Mouse (Mus musculus) spleen, adult 18-20 months (tissue): ENCODE measurements around the gene Kbtbd4.

Source experiments
- DNase-seq, 2 experiments: peaks; one replicate each; pipeline ENCODE4 v3.0.0; 2022; ENCODE audit warnings: mixed read lengths in 2 of 2

Gene Kbtbd4

GRCm38 (mm10) chr2:90906721-90907120, 2.2 kb downstream of the Kbtbd4 start:
- DNase-seq: no peak

DNA sequence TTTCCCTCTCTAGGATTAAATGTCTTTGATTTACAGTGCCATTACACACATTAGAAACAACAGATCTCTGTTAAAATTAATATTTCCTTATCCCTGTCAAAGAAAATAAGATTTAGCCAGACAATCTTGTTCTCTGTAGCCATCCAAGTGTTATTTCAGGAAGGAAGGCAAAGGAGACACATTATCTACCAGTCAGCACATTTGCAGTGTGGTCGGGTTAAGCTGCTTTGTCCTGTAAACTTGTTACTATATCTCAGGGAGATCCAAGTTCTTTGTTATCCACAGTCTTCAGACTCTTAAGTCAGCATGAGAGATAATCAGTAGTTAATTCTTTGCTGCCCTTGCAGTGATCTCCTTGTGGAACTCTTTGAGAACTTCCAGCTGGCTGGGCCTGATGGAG, 6.3 kb downstream of the Kbtbd4 start:
- no peak for DNase-seq

DNA sequence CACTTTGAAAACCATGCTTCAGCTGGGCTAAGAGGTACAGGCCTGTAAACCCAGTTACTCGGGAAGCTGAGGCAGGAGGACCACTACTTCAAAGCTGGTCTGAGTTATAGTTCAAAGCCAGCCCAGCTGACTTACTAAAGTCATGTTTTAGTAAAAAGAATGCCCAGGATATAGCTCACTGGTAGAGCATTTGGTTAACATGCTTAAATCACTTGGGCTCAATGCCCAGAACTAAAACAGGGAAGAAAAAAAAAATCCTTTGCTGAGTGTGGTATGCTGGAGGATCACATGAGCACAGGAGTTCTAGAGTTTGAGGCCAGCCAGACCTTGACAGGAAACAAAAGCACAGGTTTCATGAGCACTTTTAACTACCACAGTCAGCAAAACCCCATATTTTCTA, 7.1 kb downstream of the Kbtbd4 start:
- no peak for DNase-seq

DNA sequence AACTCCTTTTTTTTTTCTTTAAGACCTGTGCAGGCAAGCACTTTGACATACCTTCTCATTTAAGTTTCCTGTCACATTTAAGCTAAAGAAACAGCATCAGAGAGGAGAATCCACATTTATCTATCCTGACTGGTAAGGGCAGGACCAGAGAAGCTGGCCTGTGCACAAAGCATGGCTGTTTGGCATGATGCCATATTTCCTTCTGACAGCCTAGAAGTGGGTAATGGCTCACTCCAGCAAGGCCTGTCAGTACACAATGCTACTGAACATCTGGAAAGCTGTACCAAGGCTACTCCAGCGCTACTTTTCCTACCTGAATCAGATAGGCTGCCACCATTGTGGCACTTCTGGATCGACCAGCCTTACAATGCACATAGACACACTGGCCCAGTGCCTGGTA, 9.1 kb downstream of the Kbtbd4 start:
- no peak for DNase-seq

GRCm38 (mm10) chr2:90915516-90915915, 11.0 kb downstream of the Kbtbd4 start:
- DNase-seq: no peak

- no peak for DNase-seq
These were observed 12.2 kb downstream of the Kbtbd4 start for GRCm38 (mm10) chr2:90916560-90917232.

GRCm38 (mm10) chr2:90917233-90917998, 12.9 kb downstream of the Kbtbd4 start:
- DNase-seq: peak; percentile 32 to 56

DNA sequence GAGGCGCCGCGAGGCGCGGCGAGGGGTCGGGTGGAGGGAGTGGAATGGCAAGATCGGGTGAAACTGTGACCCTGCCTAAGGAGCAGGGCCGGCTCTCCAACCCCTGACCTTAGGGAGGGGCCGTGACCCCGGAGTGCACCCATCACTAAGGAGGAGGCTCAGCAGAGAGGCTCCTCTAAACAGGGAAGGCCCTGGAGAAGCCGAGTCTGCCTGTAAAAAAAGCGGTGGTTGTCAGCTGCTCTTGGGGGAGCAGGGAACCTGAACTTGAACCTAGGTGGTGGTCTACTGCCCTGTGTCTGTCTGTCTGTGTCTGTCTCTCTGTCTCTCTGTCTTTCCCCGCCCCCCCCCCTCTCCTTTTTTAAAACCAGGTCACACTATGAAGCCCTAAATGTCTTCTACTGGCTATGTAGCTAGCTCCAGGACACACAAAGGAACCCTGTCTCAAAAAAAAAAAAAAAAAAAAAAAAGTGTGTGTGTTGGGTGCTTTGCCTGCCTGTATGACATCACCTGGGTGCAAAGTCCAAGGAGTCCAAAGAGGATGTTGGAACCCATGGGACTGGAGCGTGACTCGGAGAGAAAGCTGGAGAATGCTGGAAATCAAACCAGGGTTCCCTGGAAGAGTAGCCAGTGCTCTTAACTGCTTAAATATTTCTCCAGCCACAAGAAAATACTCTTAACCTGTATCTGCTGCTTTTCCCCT, 13.6 kb downstream of the Kbtbd4 start:
- peak in 1 of 2 experiments; percentile 63 for DNase-seq

GRCm38 (mm10) chr2:90921178-90921577, 16.6 kb downstream of the Kbtbd4 start:
- no peak for DNase-seq

- no peak for DNase-seq
These were observed 18.1 kb downstream of the Kbtbd4 start for GRCm38 (mm10) chr2:90922636-90923035.

GRCm38 (mm10) chr2:90928566-90928965, 24.0 kb downstream of the Kbtbd4 start:
- no peak for DNase-seq

GRCm38 (mm10) chr2:90931829-90932228, 27.3 kb downstream of the Kbtbd4 start:
- DNase-seq: no peak

GRCm38 (mm10) chr2:90932273-90932672, 27.7 kb downstream of the Kbtbd4 start:
- DNase-seq: no peak

DNA sequence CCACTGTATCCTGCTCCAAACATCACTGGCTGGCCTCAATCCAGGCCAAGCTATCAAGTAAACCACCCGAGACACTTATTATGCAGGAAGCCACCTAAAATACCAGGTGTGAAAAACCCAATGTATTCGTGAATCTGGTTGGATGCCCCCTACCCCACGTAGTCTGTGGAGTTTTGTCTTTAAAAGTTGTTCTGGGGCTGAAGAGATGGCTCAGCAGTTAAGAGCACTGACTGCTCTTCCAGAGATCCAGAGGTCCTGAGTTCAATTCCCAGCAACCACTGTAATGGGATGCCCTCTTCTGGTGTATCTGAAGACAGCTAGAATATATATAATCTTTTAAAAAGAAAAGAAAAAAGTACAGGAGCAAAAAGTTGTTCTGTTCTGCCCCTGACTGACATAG, 33.8 kb downstream of the Kbtbd4 start:
- no peak for DNase-seq

DNA sequence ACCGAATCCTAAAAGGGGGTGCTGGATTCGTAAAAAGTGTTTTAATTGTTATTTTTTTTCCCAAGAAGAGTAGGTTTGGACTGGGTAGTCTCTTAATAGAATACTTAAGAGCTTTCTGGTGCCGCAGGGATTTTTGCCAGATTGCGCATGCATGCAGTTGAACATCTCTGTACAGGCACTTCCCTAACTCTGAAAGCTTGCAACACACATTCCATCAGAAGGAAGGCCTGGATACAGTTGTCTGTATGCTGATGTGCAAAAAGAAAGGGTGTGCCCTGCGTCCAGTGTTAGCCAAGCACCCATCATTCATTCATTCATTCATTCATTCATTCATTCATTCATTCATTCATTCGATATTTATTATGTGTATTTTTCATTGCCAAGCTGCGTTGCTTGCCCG, 35.2 kb downstream of the Kbtbd4 start:
- DNase-seq: no peak

DNA sequence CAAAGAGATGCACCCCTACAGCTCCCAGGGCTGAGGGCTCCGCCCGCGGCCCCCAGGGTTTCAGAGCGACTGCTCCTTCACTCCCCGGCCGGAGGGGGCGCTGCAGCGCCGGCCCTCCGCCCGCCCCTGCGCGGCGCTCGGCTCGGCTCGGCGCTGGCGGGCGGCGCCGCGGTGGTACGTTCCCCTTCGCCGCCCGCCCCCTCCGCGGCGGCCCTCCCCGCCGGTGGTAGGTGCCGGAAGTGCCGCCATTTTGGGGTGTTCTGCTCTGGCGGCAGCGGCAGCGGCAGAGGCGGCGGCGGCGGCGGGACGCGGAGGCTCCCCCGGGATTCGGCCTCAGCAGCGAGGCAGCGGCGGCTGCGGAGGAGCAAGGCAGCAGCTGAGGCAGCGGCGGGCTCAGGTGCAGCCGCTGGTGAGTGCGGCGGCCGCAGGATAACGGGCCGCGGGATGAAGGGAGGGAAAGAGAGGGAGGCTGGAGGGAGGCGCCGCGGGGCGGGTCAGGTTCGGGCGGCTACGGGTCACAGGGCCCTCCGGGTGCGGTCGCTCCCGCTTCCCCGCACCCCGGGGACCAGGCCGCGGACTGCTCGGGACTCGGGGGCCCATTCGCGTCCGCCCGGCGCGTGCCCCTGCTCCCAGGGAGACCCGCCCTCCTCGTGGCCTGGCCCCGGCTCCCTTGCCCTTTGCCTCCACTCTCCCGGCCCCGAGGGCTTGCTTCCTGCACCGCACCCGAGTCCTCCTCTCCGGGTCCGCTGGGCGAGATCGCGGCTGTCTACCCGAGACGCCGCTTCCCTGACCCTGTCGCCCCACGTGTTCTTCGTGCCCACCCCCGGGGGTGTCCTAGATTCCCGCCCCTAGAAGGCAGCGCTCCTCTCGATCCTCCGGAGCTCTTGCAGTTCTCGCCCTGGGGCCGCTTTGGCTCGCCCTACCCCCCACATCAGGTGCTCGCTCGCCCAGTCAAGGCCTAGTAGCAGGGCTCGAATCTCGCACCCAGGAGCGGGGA, 36.0 kb downstream of the Kbtbd4 start, which contains the start of gene Celf1:
Gene Celf1, plus strand, starts transcription at position 150 of the 997 bp plus-strand sequence.
- peak; percentile 79 to 82 for DNase-seq

- no peak for DNase-seq
These were observed 37.2 kb downstream of the Kbtbd4 start for GRCm38 (mm10) chr2:90941744-90942143.

DNA sequence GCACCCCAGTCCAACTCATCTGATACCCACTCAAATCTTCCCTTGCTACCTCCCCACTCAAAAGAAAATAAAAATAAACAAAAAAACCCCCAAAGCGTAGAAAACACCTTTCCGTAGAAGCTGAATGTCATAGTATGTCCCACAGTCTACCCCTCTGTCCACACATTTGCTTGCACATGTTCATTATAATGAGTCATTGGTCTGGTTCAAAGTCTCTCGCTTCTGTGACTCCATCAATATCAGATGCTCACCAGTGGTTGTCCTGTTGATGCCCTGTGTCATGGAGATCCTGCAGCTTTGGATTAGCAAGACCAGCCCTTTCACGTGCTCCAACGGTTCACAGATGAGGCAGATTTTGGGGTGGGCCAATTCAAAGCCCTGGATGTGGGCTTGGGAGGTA, 45.6 kb downstream of the Kbtbd4 start:
- no peak for DNase-seq

GRCm38 (mm10) chr2:90950582-90951194, 46.1 kb downstream of the Kbtbd4 start:
- DNase-seq: no peak

GRCm38 (mm10) chr2:90953461-90953860, 48.9 kb downstream of the Kbtbd4 start:
- no peak for DNase-seq

DNA sequence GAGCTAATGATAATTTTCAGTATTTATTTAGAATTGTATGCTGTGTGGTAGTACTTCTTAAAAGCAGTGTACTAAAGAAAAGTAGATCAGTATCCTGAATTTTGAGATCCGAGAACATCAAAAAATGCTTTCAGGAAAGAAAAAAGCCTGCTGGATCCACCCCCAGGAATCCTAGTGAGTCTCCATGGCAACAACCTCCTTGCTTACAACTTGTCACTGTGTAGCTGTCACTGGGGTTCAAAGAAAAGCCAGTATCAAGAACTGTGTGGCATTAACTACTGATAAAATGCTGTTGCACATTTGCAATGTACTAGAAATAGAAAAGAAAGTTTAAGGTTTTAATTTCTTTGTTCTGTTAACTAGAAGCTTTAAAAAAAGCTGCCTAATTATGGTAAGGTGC, 51.5 kb downstream of the Kbtbd4 start:
- DNase-seq: no peak

DNA sequence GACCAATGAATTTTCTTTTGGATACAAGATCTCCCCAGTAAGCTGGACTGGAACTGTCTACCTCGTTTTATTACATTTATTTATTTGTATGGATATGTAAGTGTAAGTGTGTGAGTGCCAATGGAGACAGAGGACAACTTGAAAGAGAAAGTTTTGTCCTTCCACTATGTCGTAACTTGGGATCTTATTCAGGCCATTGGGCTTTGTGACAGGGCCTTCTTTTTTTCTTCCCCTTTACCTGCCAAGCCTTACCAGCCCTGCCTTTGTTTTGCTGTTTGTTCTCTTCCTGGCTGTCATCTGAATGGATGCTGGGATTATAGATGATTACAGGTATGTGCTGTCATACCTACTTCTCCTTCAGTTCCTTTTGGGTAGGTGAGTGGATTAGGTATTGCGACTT, 54.3 kb downstream of the Kbtbd4 start:
- no peak for DNase-seq
